Mouse (Mus musculus) midbrain, embryonic 14.5 days (tissue): ENCODE results near the gene Rnase4. TPM values are rescaled to one million over a fixed set of nuclear protein-coding genes. Genes with fewer than 3 reads are reported as not detected.

Experiments
- ATAC-seq: fragments of 200-750 bp; cut with Nextera tagmentation; 2 replicates; pipeline ENCODE4 v1.8.0; 2017; ENCODE audit warnings: moderate number of reproducible peaks, moderate library complexity; ENCODE audit not compliant: low FRiP score, low TSS enrichment
- DNase-seq: peaks from one replicate; pipeline ENCODE4 v3.0.0-alpha.2; 2015
- H3K27ac ChIP-seq: fragments of 300-500 bp; sonication (generic); replicated peaks from 2 replicates; pipeline ENCODE4 v1.5.1; 2014; ENCODE audit warnings: mild to moderate bottlenecking, low read depth, low read length, moderate library complexity
- H3K27me3 ChIP-seq: fragments of 300-500 bp; sonication (generic); 2 replicates; pipeline ENCODE4 v1.6.1; 2014; ENCODE audit warnings: low read length, control low read depth, mixed read lengths; ENCODE audit not compliant: control insufficient read depth, insufficient read depth
- H3K36me3 ChIP-seq: fragments of 300-500 bp; sonication (generic); 2 replicates; pipeline ENCODE4 v1.6.1; 2014; ENCODE audit warnings: low read length, control low read depth; ENCODE audit not compliant: control insufficient read depth, insufficient read depth
- H3K4me1 ChIP-seq: fragments of 300-500 bp; sonication (generic); 2 replicates; pipeline ENCODE4 v1.6.1; 2014; ENCODE audit warnings: mild to moderate bottlenecking, antibody characterized with exemption, low read length, control low read depth; ENCODE audit not compliant: control insufficient read depth, insufficient read depth
- H3K4me2 ChIP-seq: fragments of 300-500 bp; sonication (generic); 2 replicates; pipeline ENCODE4 v1.6.1; 2014; ENCODE audit warnings: mild to moderate bottlenecking, low read length, moderate library complexity
- H3K4me3 ChIP-seq: fragments of 300-500 bp; sonication (generic); replicated peaks from 2 replicates; pipeline ENCODE4 v1.5.1; 2014; ENCODE audit warnings: low read depth, low read length
- H3K9ac ChIP-seq: fragments of 300-500 bp; sonication (generic); replicated peaks from 2 replicates; pipeline ENCODE4 v1.6.1; 2014; ENCODE audit warnings: mild to moderate bottlenecking, low read length, moderate library complexity
- H3K9me3 ChIP-seq: fragments of 300-500 bp; sonication (generic); 2 replicates; pipeline ENCODE4 v1.6.1; 2016; ENCODE audit warnings: low read length, control low read depth, mixed read lengths; ENCODE audit not compliant: control insufficient read depth
- WGBS: fragments of 180-500 bp; shearing (Covaris S2); extraction: QIAGEN DNeasy Blood & Tissue Kit; methylation state at CpG from one replicate; pipeline ENCODE4 v1.1.7; 2014; 5-methylcytosine and 5-hydroxymethylcytosine counted together
- polyA plus RNA-seq: library from polyadenylated mRNA; unstranded; fragments of >200 nt; fragmentation: Nextera tagmentation; extraction: Ambion mirVana; gene quantifications from 2 replicates; pipeline ENCODE4 v1.2.1, GENCODE M21; 2014

The Rnase4 gene
- polyA plus RNA-seq, 1 experiment from 2014 or later, result 12.7 TPM

GRCm38 (mm10) chr14:51060761-51061160 lies 30.1 kb upstream of the Rnase4 start:
- ATAC-seq, result no peak
- no peaks in the 10 kb centered on the region for H3K4me1 ChIP-seq

DNA sequence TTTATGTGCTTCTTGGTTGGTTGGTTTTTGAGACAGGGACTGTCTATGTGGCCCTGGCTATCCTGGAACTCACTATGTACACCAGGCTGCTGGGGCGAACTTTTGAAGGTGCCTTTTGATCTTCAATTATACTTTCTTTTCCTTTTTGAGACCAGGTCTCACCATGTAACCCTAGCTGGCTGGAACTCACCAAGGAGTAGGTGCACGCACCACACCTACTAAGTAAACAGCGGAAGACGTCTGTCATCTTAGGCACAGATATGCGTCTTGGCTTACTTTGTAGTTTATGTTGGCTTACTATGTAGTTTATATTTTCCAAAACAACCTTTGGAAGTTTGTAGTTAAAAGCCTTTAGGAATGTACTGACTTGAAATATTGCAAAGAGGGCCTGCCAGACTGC lies 21.9 kb upstream of the Rnase4 start:
- Histone ChIP-seq H3K4me3 (no peak overlapping the region), H3K4me1 (peaks cover 6% of the 10 kb centered on the region), H3K4me2 (no peak overlapping the region), H3K9me3 (no peaks in the 10 kb centered on the region), H3K36me3 (no peaks in the 10 kb centered on the region), H3K27me3 (no peaks in the 10 kb centered on the region), H3K27ac (no peak overlapping the region), H3K9ac (no peak overlapping the region)
- DNase-seq, result no peak
- WGBS, result 92% methylated on average over 5 of the region's 5 CpGs
- ATAC-seq, result no peak

More at GRCm38 (mm10) chr14:51060761-51061160, 30.1 kb upstream of the Rnase4 start:
- WGBS, result 84% methylated on average over 5 of the region's 5 CpGs
- no peak overlapping the region for H3K4me3 ChIP-seq
- no peak overlapping the region for H3K27ac ChIP-seq
- no peaks in the 10 kb centered on the region for H3K27me3 ChIP-seq
- H3K36me3 ChIP-seq, result no peaks in the 10 kb centered on the region
- no peak for DNase-seq
- no peaks in the 10 kb centered on the region for H3K9me3 ChIP-seq
- no peak overlapping the region for H3K4me2 ChIP-seq
- no peak overlapping the region for H3K9ac ChIP-seq

DNA sequence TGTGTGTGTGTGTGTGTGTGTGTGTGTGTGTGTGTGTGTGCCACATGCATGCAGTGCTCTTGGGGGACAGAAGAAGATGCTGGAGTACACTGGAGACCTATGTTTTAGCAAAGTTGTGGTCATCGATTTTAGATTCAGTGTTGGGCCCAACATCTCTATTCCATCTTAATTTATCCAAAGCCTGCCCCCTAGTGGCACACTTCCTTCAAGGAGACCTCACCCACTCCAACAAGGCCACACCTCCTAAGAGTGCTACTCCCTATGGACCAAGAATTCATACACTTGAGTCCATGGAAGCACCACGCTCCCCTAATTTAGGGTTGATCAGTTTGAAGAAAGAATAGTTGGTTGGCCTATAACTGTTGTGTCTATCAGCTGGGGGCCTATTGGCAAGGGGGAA lies 21.3 kb upstream of the Rnase4 start:
- 94% methylated on average over 2 of the region's 2 CpGs for WGBS

GRCm38 (mm10) chr14:51074335-51074734 lies 16.5 kb upstream of the Rnase4 start, which contains the start of gene Olfr750:
TSS of gene Olfr750 (minus strand) at chr14:51074435.
- H3K4me2 ChIP-seq, result no peak within 1 kb of the TSS
- WGBS, result 87% methylated on average over 3 of the region's 3 CpGs
- H3K4me3 ChIP-seq, result no peak within 1 kb of the TSS
- no peaks in the 10 kb centered on the region for H3K27me3 ChIP-seq
- no peaks in the 10 kb centered on the region for H3K36me3 ChIP-seq
- no peaks in the 10 kb centered on the region for H3K4me1 ChIP-seq
- no peak within 1 kb of the TSS for H3K9ac ChIP-seq
- DNase-seq, result no peak
- no peak for ATAC-seq
- H3K9me3 ChIP-seq, result no peaks in the 10 kb centered on the region
- no peak within 1 kb of the TSS for H3K27ac ChIP-seq

More for the DNA sequence above, 21.3 kb upstream of the Rnase4 start:
- H3K4me1 ChIP-seq, result peaks cover 6% of the 10 kb centered on the region
- no peaks in the 10 kb centered on the region for H3K27me3 ChIP-seq
- DNase-seq, result peak; percentile 36
- H3K9ac ChIP-seq, result no peak overlapping the region
- no peak overlapping the region for H3K4me3 ChIP-seq
- H3K4me2 ChIP-seq, result no peak overlapping the region
- no peaks in the 10 kb centered on the region for H3K36me3 ChIP-seq
- no peaks in the 10 kb centered on the region for H3K9me3 ChIP-seq
- no peak overlapping the region for H3K27ac ChIP-seq
- ATAC-seq, result no peak

GRCm38 (mm10) chr14:51079180-51079579 lies 11.7 kb upstream of the Rnase4 start:
- ATAC-seq, result no peak

DNA sequence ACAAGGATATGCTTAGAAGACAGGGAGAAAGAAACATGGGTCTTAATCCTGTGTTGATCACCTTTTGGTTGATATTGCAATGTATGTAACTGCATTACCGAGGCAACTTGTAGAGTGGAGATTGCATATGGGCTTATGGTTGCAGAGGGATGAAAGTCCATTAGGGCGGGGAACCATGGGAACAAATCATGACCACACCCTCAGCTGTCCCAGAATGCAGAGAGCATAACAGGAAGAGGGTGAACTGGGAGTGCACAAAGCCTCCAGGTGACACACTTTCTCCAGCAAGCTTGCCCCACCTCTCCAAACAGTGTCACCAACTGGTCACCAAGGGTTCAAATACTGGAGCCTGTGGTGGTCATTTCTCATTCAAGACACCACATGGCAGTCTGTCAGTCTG lies 9.8 kb upstream of the Rnase4 start:
- Histone ChIP-seq H3K4me3 (no peak overlapping the region), H3K27ac (no peak overlapping the region), H3K4me2 (no peak overlapping the region), H3K9ac (no peak overlapping the region), H3K4me1 (0 out of 2 replicates have a peak, but pooled peaks cover 10% of the 10 kb centered on the region), H3K27me3 (peaks cover 15% of the 10 kb centered on the region), H3K9me3 (no peaks in the 10 kb centered on the region), H3K36me3 (no peaks in the 10 kb centered on the region)
- 89% methylated on average over 2 of the region's 2 CpGs for WGBS
- DNase-seq (no peak), ATAC-seq (no peak)

More at GRCm38 (mm10) chr14:51079180-51079579, 11.7 kb upstream of the Rnase4 start:
- H3K9me3 ChIP-seq, result no peaks in the 10 kb centered on the region
- 94% methylated on average over 1 of the region's 1 CpGs for WGBS
- DNase-seq, result no peak
- H3K27me3 ChIP-seq, result peaks cover 11% of the 10 kb centered on the region
- no peak overlapping the region for H3K4me2 ChIP-seq
- no peak overlapping the region for H3K4me3 ChIP-seq
- 0 out of 2 replicates have a peak, but pooled peaks cover 10% of the 10 kb centered on the region for H3K4me1 ChIP-seq
- no peaks in the 10 kb centered on the region for H3K36me3 ChIP-seq
- no peak overlapping the region for H3K9ac ChIP-seq
- no peak overlapping the region for H3K27ac ChIP-seq

DNA sequence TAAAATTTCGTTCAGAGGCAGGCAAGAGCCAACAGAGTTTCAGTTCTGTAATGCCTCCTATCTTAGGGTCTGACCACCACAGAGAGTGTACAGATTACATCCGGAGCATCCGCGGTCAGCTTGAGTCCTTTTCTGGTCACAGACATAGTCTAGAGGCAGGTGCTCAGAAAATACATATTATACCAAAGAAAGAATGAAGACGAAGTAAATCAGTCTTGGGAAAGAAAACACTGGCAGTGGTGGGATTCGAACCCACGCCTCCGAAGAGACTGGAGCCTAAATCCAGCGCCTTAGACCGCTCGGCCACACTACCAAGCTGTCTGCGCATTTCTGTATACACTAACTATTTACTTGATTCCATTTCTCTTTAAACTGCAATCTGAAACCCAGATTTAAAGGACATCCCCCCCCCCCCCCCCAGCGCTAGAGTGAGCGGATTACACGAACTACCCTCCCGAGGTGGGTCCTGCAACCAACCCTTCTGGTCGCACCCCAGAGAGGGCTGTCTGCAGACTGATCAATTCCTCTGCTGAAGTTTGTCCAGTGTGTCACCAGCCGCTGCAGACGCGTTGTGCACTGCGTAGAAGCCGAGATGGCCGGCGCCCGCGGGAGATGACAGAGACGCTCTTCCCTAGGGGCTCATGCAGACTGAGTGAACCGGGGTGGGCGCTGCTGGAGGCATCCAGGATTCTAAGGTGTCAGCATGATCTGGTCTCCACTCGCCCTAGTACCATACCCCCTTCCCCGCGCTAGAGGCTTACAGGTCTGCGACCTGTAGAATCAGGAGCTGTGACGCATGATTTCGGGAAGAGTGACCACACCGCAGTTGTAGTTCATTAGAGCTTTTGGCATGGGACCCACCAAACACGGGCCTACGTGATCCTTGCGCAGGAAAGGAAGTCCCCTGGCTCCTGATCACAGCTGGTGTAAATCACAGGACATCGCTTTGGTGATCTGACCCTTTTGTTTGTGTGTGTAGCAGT lies 8.0 kb upstream of the Rnase4 start:
- H3K27me3 ChIP-seq, result peaks cover 15% of the 10 kb centered on the region
- peak overlapping the region; percentile 69 for H3K4me2 ChIP-seq
- DNase-seq, result peak; percentile 69
- peak; percentile 78 for ATAC-seq
- 3% methylated on average over 39 of the region's 40 CpGs for WGBS
- H3K4me1 ChIP-seq, result 0 out of 2 replicates have a peak, but pooled peaks cover 10% of the 10 kb centered on the region
- H3K9me3 ChIP-seq, result no peaks in the 10 kb centered on the region
- H3K36me3 ChIP-seq, result no peaks in the 10 kb centered on the region
- H3K9ac ChIP-seq, result peak overlapping the region; percentile 48
- H3K4me3 ChIP-seq, result peak overlapping the region; percentile 43
- no peak overlapping the region for H3K27ac ChIP-seq

- Histone ChIP-seq H3K9ac (no peak overlapping the region; the same call in 1 of the 2 replicates), H3K27ac (no peak overlapping the region), H3K4me3 (peak overlapping the region; percentile 43), H3K9me3 (no peaks in the 10 kb centered on the region), H3K27me3 (peaks cover 15% of the 10 kb centered on the region), H3K36me3 (no peaks in the 10 kb centered on the region), H3K4me1 (0 out of 2 replicates have a peak, but pooled peaks cover 10% of the 10 kb centered on the region), H3K4me2 (peak overlapping the region; percentile 69)
- DNase-seq (no peak), ATAC-seq (no peak)
- 13% methylated on average over 7 of the region's 7 CpGs for WGBS
Observed at GRCm38 (mm10) chr14:51083805-51084204, 7.1 kb upstream of the Rnase4 start.
